ENCODE assay signal across 11 mouse cellular contexts in the genomic region with DNA sequence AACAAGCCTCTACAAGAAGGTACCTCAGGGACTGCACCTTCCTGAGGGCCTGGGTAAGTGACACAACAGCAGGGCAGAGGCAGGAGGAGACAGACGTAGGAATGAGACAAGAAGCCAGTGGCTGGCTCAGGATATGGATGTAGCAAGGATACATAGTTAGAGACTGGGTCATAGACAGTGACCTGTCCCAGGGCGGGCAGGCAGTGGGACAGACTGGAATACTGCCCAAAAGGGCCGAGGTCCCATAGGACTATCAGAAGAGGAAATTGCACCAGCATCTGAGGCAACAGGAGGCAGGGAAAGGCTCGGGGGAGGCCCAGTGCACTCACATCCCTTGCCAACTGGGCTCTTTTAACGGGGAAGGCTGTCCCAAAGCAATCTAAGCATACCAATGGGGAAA. TPM values are rescaled to one million over a fixed set of nuclear protein-coding genes. Genes with fewer than 3 reads are reported as not detected.
DNase-seq lines count a peak whose midpoint lies in the region; ATAC-seq lines count a peak whose summit lies in the region.
"Had no signal": no experiment of that assay in that cellular context is flagged by ENCODE, and none has a peak within 500 bp of the region (broad histone marks: within the 10 kb centered on the region; RNA-seq: fewer than 3 reads in every experiment).

No protein-coding gene starts in this region.

- no peaks in the 10 kb centered on the region for H3K27me3 ChIP-seq in kidney, embryonic 15.5 days

- H3K4me3 ChIP-seq in kidney, embryonic 15.5 days (replicated peaks) = no peak overlapping the region
- H3K4me3 ChIP-seq: erythroblast, embryonic 14.5 days had no signal

- intact Hi-C loops in heart, postnatal 14 days (cut with DNase I) = no loop called here

- H3K9me3 ChIP-seq in kidney, embryonic 15.5 days (replicated peaks) = no peaks in the 10 kb centered on the region

- no peak for ATAC-seq in kidney, embryonic 15.5 days (replicated peaks; ENCODE audit: low FRiP score)

- peak; percentile 9 for DNase-seq in kidney, adult 11 months
- DNase-seq in adipocyte (ENCODE audit: low spot score) = peak; percentile 75
- peak; percentile 6 to 26 for DNase-seq in adrenal gland, postnatal 4 days (ENCODE audit: low spot score in 2 of 2)
- peak; percentile 21 to 47 for DNase-seq in heart, postnatal 14 days
- no peak for DNase-seq in cerebellum, adult 18-20 months
- DNase-seq in cerebellum, adult 8-10 months = no peak
- DNase-seq in frontal cortex, adult 2 months (ENCODE audit: extremely low spot score in 1 of 2, low spot score in 1 of 2) = no peak
- DNase-seq: spleen, adult 18-20 months; thymus, postnatal 25 days had no signal

- no peak overlapping the region for H3K27ac ChIP-seq in kidney, embryonic 15.5 days

- no peak overlapping the region for H3K9ac ChIP-seq in kidney, embryonic 15.5 days

- H3K4me2 ChIP-seq in kidney, embryonic 15.5 days = no peak overlapping the region

- WGBS in kidney, embryonic 15.5 days = 69% methylated on average over 5 of the region's 5 CpGs

- peaks cover 41% of the 10 kb centered on the region for H3K36me3 ChIP-seq in kidney, embryonic 15.5 days

- no peaks in the 10 kb centered on the region for H3K4me1 ChIP-seq in kidney, embryonic 15.5 days

RNA-seq across cellular contexts. Expression of a gene that starts 36.6 kb away (rescaled TPM):
- polyA plus RNA-seq in kidney, embryonic 15.5 days (2015; fragmentation: Nextera tagmentation; extraction: Ambion mirVana) = 59.1 and 62.7 TPM in 2 replicates
- 10 to 100 TPM; 34.2 to 36.4 TPM for total RNA-seq in adrenal gland, postnatal 4 days (2021)
- total RNA-seq in heart, postnatal 14 days (2021) = 10 to 100 TPM; 29.6 TPM
- polyA plus RNA-seq in frontal cortex, adult 2 months (2012; rRNA removed) = 37.6 and 38.3 TPM in 2 replicates

RNA-seq across cellular contexts. Expression of a gene that starts 44.5 kb away (rescaled TPM):
- polyA plus RNA-seq in kidney, embryonic 15.5 days (2015; fragmentation: Nextera tagmentation; extraction: Ambion mirVana) = 136 and 154 TPM in 2 replicates
- total RNA-seq in adrenal gland, postnatal 4 days (2021) = 100 to 1,000 TPM; 364 to 392 TPM
- total RNA-seq in heart, postnatal 14 days (2021) = 100 to 1,000 TPM; 692 to 703 TPM
- polyA plus RNA-seq in frontal cortex, adult 2 months (2012; rRNA removed) = 387 and 406 TPM in 2 replicates

Comparison
In these comparisons a context has a peak if more than half of its experiments do, and no peak if none do; other contexts are left out.
1. DNase-seq: peak in kidney, adult 11 months (single experiment), adipocyte (single experiment), adrenal gland, postnatal 4 days (2 of 2) and heart, postnatal 14 days (2 of 2); none in cerebellum, adult 18-20 months (0 of 2), cerebellum, adult 8-10 months (single experiment) and frontal cortex, adult 2 months (0 of 2).